Mouse (Mus musculus): ENCODE data around the gene Cyp2c29. TPM values are rescaled to one million over a fixed set of nuclear protein-coding genes. Genes with fewer than 3 reads are reported as not detected.
"Not testable (repeated sequence)": the region's sequence is repeated elsewhere in the genome, so short reads cannot be mapped to it uniquely, and the experiment has no call there.

Gene Cyp2c29
- total RNA-seq (2015): not detected in 2 replicates
- not detected in 2 replicates for total RNA-seq (2017)

DNA sequence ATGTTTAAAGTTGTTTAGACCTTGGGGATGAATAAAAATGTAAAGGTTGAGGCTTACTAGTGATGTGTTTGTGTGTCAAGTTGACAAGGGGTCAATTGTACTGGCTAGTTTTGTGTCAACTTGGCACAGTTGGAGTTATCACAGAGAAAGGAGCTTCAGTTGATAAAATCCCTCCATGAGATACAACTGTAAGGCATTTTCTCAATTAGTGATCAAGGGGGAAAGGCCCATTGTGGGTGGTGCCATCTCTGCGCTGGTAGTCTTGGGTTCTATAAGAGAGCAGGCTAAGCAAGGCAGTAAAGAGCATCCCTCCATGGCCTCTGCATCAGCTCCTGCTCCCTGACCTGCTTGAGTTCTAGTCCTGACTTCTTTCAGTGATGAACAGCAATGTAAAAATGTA lies at the start of gene Cyp2c29:
Gene Cyp2c29 (plus strand): TSS at position 301 of the 400 bp plus-strand sequence.
- not testable (repeated sequence) for ATAC-seq (ENCODE audit: poor library complexity, severe bottlenecking)

DNA sequence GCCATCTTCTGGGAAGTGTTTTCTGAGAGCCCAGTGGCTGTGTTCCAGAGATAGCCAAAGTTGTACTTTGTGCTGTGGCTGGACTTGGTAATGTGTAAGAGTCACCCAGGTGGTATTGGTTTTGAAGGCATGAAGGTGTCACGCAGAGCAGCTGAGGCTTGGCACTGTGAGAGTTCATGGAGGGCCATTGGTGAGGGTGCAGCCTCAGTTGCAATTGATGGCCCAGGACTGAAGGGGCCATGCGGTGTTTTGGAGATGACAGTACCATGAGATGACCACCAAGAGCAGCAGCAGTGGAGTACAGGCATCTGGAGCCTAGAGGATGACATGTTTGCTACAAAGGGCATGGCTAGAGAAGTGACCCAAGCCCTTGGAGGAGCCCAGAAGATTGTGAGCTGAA lies 2.2 kb upstream of the Cyp2c29 start:
- ATAC-seq (ENCODE audit: poor library complexity, severe bottlenecking): not testable (repeated sequence)

DNA sequence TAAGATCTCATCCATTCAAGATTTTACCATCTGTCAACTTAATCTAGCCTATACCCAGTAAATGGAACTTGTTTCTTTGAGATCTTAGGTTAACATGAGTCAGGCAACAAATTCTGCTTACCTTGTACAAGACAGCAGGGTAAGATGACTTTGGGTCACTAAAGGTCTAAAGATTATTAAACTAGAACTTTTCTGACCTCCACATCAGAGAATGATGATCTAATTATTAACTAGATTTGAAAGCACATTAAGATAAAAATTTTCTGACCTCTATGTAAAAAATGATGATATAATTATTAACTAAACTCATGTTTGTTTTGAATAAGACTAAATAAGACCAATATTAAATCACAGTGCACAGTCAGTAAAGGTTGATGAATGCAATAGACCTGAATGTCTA lies 13.6 kb downstream of the Cyp2c29 start:
- no peak for ATAC-seq (ENCODE audit: poor library complexity, severe bottlenecking)

DNA sequence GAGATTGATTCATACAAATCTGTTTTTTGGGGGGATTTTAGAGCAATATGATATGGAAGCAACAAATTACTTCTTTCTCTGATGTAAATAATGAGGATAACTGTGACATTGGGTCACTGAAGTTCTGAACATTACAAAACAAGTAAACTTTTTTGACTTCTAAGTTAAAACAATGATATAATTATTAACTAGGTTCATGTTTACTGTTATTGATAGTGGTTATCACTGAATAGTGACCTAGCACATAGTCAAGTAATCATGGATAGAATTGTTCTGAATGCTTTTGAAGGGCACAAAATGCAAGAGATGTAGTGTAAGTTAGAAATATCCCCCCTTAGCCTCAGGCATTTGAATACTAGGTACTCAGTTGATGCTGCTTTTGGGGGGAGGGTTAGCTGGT lies 16.4 kb downstream of the Cyp2c29 start:
- no peak for ATAC-seq (ENCODE audit: poor library complexity, severe bottlenecking)

DNA sequence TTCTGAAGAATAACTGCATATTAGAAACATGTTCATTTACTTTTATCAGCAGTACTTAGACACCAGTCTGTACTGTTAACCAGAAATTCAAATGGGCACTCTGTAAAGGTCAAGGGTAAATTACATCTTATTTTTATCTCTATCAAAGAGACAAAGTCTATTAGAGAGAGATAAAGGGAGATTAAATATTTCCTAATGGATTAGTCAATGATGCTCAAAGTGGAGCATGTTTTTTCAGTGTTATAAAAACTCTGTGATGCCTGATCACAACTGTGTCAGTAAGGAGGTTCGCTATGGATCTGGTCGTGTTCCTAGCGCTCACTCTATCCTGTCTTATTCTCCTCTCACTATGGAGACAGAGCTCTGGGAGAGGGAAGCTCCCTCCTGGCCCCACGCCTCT lies 17.6 kb downstream of the Cyp2c29 start:
- no peak for ATAC-seq (ENCODE audit: poor library complexity, severe bottlenecking)

DNA sequence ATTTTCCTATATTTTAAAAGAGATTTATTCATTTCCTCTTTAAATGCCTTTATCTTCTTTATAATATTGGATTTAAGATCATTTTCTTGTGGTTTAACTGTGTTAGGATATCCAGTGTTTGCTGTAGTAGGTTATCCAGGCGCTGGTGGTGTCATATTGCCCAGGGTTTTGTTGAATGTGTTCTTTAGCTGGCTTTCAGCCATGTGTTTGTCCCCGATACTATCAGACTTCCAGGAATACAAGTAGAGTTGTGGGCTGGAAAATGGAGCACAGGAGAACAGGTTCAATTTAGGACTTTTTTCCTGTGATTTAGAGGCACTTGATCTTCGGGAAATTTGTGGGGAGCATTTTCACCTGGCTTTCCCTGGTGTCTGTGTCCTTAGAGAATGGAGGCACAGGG lies 19.8 kb downstream of the Cyp2c29 start:
- ATAC-seq (ENCODE audit: poor library complexity, severe bottlenecking): no peak

Other genes with a start within 250 kb of the Cyp2c29 start
- 0.46 TPM in 1 of 2 replicates, not detected in the other for gene Cyp2c65, start 208.4 kb upstream of the Cyp2c29 start, total RNA-seq (2015)
- gene Cyp2c65, start 208.4 kb upstream of the Cyp2c29 start, total RNA-seq (2017): not detected in 2 replicates
- not detected in 2 replicates for gene Cyp2c66, start 155.5 kb upstream of the Cyp2c29 start, total RNA-seq (2015)
- gene Cyp2c66, start 155.5 kb upstream of the Cyp2c29 start, total RNA-seq (2017): not detected in 2 replicates
- gene Cyp2c38, start 193.7 kb downstream of the Cyp2c29 start, total RNA-seq (2015): not detected in 2 replicates
- not detected in 2 replicates for gene Cyp2c38, start 193.7 kb downstream of the Cyp2c29 start, total RNA-seq (2017)
- not detected in 2 replicates for gene Cyp2c39, start 241.5 kb downstream of the Cyp2c29 start, total RNA-seq (2015)
- not detected in 2 replicates for gene Cyp2c39, start 241.5 kb downstream of the Cyp2c29 start, total RNA-seq (2017)